Mouse (Mus musculus): Measurements from ENCODE around the gene Olfr1089. TPM values are rescaled to one million over a fixed set of nuclear protein-coding genes. Genes with fewer than 3 reads are reported as not detected.

Gene Olfr1089
- total RNA-seq (2017) = not detected in 2 replicates

DNA sequence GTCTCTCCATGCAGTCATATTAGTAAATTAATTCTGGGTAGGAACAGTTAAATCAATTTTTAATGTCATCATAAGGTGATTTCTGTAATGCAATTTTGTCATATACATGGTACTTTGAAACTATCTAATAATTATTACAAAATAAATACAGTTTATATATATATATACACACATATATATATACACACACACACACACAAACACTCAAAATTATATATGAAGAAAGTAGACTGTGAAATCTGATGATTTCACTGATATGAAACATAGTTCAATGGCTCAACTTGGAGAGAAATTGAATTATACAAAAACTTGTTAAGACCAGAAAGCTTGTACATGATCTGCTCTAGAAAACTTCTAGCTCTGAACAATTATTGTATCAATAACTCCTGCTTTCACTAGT, at the start of gene Olfr1089:
Gene Olfr1089 (minus strand): TSS at position 101 of the 400 bp plus-strand sequence.
- no peak for ATAC-seq (ENCODE audit: extremely low read depth, insufficient number of reproducible peaks, low FRiP score, poor library complexity, severe bottlenecking)

DNA sequence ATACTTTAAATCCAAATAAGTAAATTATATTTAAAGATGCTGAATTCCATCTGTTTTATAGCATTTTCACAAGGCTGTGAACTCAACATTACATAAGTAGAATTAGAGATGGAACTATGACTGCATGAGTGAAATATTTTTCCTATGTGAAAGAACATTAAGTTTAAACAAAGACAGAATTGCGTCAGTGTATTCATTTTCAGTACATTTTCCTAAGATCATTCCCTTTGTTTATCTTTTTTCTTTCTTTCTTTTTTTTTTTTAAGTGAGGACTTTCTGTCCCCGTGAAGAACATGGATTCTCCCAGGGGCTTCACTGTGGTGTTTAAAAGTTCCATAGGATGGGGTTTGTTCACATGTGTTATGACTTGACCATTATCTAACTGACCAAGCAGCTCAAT, 48.7 kb upstream of the Olfr1089 start, which contains the start of gene Olfr1093:
Gene Olfr1093 (plus strand): TSS at position 301 of the 400 bp plus-strand sequence.
- ATAC-seq (ENCODE audit: extremely low read depth, insufficient number of reproducible peaks, low FRiP score, poor library complexity, severe bottlenecking) = no peak

DNA sequence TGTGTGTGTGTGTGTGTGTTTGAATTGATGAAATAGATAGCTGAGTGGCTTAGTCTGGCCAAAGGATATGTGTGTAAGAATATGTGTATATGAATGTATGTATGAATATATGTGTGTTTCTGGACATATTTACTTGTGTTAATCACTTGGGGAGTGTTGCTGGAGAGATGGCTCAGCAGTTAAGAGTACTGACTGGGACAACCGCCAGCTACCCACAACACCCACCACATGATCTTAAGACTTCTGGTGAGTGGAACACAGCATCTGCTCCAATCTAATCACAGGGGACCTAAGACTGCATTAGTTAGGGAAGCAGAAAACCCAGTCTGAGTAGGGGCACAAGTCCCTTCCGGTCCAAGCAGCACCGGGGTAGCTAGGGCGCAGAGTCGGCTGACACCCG, 27.5 kb upstream of the Olfr1089 start:
- no peak for ATAC-seq (ENCODE audit: extremely low read depth, insufficient number of reproducible peaks, low FRiP score, poor library complexity, severe bottlenecking)

DNA sequence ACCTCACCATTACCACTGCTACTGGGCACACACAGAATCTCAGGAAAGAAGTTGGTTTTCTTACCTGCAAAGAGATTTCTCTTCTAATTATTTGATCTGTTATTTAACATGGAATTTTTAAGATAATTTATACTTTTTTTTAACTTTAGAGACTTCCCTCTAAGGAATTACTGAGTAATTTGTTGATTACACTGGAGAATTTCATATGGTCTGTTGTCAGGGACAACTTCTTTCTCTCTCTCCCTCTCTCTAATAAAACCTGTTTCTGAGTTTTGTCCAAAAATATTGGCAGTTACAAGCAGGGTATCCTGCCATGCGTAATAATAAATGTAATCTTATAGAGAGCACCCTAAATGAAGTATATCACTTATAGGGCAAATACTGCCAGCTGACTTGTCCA, 25.4 kb upstream of the Olfr1089 start, which contains the start of gene Olfr1090:
Gene Olfr1090 (minus strand): TSS at position 101 of the 400 bp plus-strand sequence.
- no peak for ATAC-seq (ENCODE audit: extremely low read depth, insufficient number of reproducible peaks, low FRiP score, poor library complexity, severe bottlenecking)

DNA sequence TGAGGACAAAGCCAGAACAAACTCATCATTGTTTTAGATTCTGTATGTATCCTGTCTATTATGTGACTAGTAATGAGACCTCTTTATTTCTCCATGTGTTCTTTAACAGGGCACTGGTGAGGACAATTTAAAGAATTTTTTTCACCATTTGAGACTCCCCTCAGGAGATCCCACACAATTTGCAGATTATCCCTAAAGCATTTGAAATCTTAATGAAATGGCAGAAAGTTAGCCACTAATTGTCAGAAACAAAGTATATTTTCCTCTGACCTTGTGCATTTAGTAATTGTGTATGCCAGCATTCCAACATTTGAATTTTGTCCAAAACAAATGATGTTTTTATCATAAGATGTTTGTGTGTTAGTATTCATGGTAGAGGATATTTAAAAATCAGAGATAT, 35.2 kb downstream of the Olfr1089 start, which contains the start of gene Olfr1087:
Gene Olfr1087 (minus strand): TSS at position 101 of the 400 bp plus-strand sequence.
- no peak for ATAC-seq (ENCODE audit: extremely low read depth, insufficient number of reproducible peaks, low FRiP score, poor library complexity, severe bottlenecking)

Other genes with a start within 250 kb of the Olfr1089 start
- not detected in 2 replicates for gene Olfr228, start 246.3 kb downstream of the Olfr1089 start, total RNA-seq (2017)
- gene Olfr1076, start 225.2 kb downstream of the Olfr1089 start, total RNA-seq (2017) = not detected in 2 replicates
- not detected in 2 replicates for gene Olfr1079, start 191.2 kb downstream of the Olfr1089 start, total RNA-seq (2017)
- gene Olfr1080, start 175.5 kb downstream of the Olfr1089 start, total RNA-seq (2017) = not detected in 2 replicates
- not detected in 2 replicates for gene Olfr1082, start 134.7 kb downstream of the Olfr1089 start, total RNA-seq (2017)
- gene Olfr1084, start 94.0 kb downstream of the Olfr1089 start, total RNA-seq (2017) = not detected in 2 replicates
- gene Olfr1085, start 71.7 kb downstream of the Olfr1089 start, total RNA-seq (2017) = 0.12 TPM in 1 of 2 replicates, not detected in the other
- gene Olfr1086, start 53.6 kb downstream of the Olfr1089 start, total RNA-seq (2017) = not detected in 2 replicates
- not detected in 2 replicates for gene Olfr1087, start 35.3 kb downstream of the Olfr1089 start, total RNA-seq (2017)
- not detected in 2 replicates for gene Olfr1090, start 25.3 kb upstream of the Olfr1089 start, total RNA-seq (2017)
- gene Olfr1093, start 48.8 kb upstream of the Olfr1089 start, total RNA-seq (2017) = not detected in 2 replicates
- gene Olfr141, start 76.3 kb upstream of the Olfr1089 start, total RNA-seq (2017) = 0.12 TPM in 1 of 2 replicates, not detected in the other
- 0.37 TPM in 1 of 2 replicates, not detected in the other for gene Olfr1094, start 91.0 kb upstream of the Olfr1089 start, total RNA-seq (2017)
- not detected in 2 replicates for gene Olfr1095, start 118.0 kb upstream of the Olfr1089 start, total RNA-seq (2017)
- gene Gm13723, start 141.1 kb upstream of the Olfr1089 start, total RNA-seq (2017) = not detected in 2 replicates
- gene Olfr1097, start 158.5 kb upstream of the Olfr1089 start, total RNA-seq (2017) = not detected in 2 replicates
- not detected in 2 replicates for gene Olfr1098, start 190.8 kb upstream of the Olfr1089 start, total RNA-seq (2017)
- 0.12 TPM in 1 of 2 replicates, not detected in the other for gene Olfr1099, start 227.0 kb upstream of the Olfr1089 start, total RNA-seq (2017)
- gene Olfr1100, start 246.3 kb upstream of the Olfr1089 start, total RNA-seq (2017) = not detected in 2 replicates